Mouse (Mus musculus): ENCODE measurements around the gene Dppa3. TPM values are rescaled to one million over a fixed set of nuclear protein-coding genes. Genes with fewer than 3 reads are reported as not detected.
A peak's percentile ranks its signal among the peaks of the same experiment; 100 is the strongest.

Gene Dppa3
- total and polyA plus RNA-seq, 3 experiments, result not detected

GRCm38 (mm10) chr6:122602242-122602991, 23.8 kb upstream of the Dppa3 start, which contains the start of gene Apobec1:
Apobec1 (minus strand) TSS chr6:122602444.
- H3K27ac ChIP-seq (ENCODE audit: control insufficient read depth, low read depth, low read length), result peak within 1 kb of the TSS; percentile 87
- peak within 1 kb of the TSS; percentile 86 for H3K9ac ChIP-seq (ENCODE audit: control insufficient read depth, low read depth, low read length, poor library complexity, severe bottlenecking)
- no peaks in the 10 kb centered on the region for H3K27me3 ChIP-seq (ENCODE audit: control insufficient read depth in 1 of 2, insufficient read depth in 2 of 2, low read length in 2 of 2)
- H3K36me3 ChIP-seq (ENCODE audit: control insufficient read depth in 1 of 2, insufficient read depth in 2 of 2, low read length in 2 of 2), result peaks cover 0 to 13% of the 10 kb centered on the region in 2 experiments; a peak in 3 of 4 replicates
- peaks cover 7% of the 10 kb centered on the region for H3K79me2 ChIP-seq (ENCODE audit: control insufficient read depth, insufficient read depth, low read length, poor library complexity)
- H3K4me3 ChIP-seq (ENCODE audit: control insufficient read depth in 1 of 2, insufficient read depth in 1 of 2, low read depth in 2 of 2, low read length in 2 of 2), result peak within 1 kb of the TSS; percentile 70 to 94
- peak; percentile 95 for DNase-seq (ENCODE audit: low read depth, low spot score)
- H3K9me3 ChIP-seq (replicated peaks; ENCODE audit: insufficient read depth, low read length), result no peaks in the 10 kb centered on the region
- H3K4me1 ChIP-seq (ENCODE audit: control insufficient read depth in 1 of 2, insufficient read depth in 2 of 2, low read length in 2 of 2), result peaks cover 5 to 13% of the 10 kb centered on the region in 2 experiments
- TF ChIP-seq HCFC1 (IDR thresholded peaks at IDR 0.05; ENCODE audit: low read depth, low read length) (peak; percentile 47; the same call in 1 of the 2 replicates), EP300 (IDR thresholded peaks at IDR 0.05; ENCODE audit: low read depth in 1 of 2, low read length in 2 of 2) (peak in 1 of 2 experiments; percentile 37; a peak in 1 of 4 replicates), ZKSCAN1 (IDR thresholded peaks at IDR 0.05; ENCODE audit: low read depth, low read length) (no peak), MYC (IDR thresholded peaks at IDR 0.05; ENCODE audit: low read depth, low read length) (peak; percentile 59; the same call in 1 of the 2 replicates), ZMIZ1 (IDR thresholded peaks at IDR 0.05; ENCODE audit: low read depth, low read length) (peak; percentile 48; the same call in 1 of the 2 replicates), MEF2A (IDR thresholded peaks at IDR 0.05; ENCODE audit: extremely low read depth, insufficient replicate concordance, low read depth, low read length, poor library complexity, severe bottlenecking) (no peak), TCF12 (IDR thresholded peaks at IDR 0.05; ENCODE audit: low read depth, low read length) (0 out of 2 replicates have a peak, but pooled peaks have one; percentile 16), USF2 (IDR thresholded peaks at IDR 0.05; ENCODE audit: borderline replicate concordance in 1 of 2, insufficient read depth in 1 of 2, low read depth in 1 of 2, low read length in 2 of 2) (no peak), TBP (IDR thresholded peaks at IDR 0.05; ENCODE audit: low read depth, low read length) (peak; percentile 60; the same call in 1 of the 2 replicates), USF1 (IDR thresholded peaks at IDR 0.05; ENCODE audit: low read depth, low read length) (no peak), MAZ (IDR thresholded peaks at IDR 0.05; ENCODE audit: low read depth, low read length) (0 out of 2 replicates have a peak, but pooled peaks have one; percentile 35), RAD21 (IDR thresholded peaks at IDR 0.05; ENCODE audit: low read depth, low read length) (no peak), TAL1 (IDR thresholded peaks at IDR 0.05; ENCODE audit: low read length) (no peak), ETS1 (IDR thresholded peaks at IDR 0.05; ENCODE audit: low read depth, low read length) (peak; percentile 82), CHD2 (IDR thresholded peaks at IDR 0.05; ENCODE audit: low read length) (no peak), CHD1 (IDR thresholded peaks at IDR 0.05; ENCODE audit: low read depth, low read length) (no peak; the same call in 1 of the 2 replicates), BHLHE40 (IDR thresholded peaks at IDR 0.05; ENCODE audit: borderline replicate concordance, low read depth, low read length) (peak; percentile 13; the same call in 1 of the 2 replicates), MYB (IDR thresholded peaks at IDR 0.05; ENCODE audit: low read depth, low read length) (no peak), GABPA (IDR thresholded peaks at IDR 0.05; ENCODE audit: low read depth, low read length) (no peak), JUND (IDR thresholded peaks at IDR 0.05; ENCODE audit: low read depth, low read length) (no peak), ELF1 (IDR thresholded peaks at IDR 0.05; ENCODE audit: low read depth, low read length) (peak; percentile 38; the same call in 1 of the 2 replicates), CTCF (IDR thresholded peaks at IDR 0.05 in 2 of 3, conservative IDR thresholded peaks at IDR 0.05 in 1 of 3; ENCODE audit: control insufficient read depth in 1 of 3, insufficient read depth in 1 of 3, low read depth in 2 of 3, low read length in 3 of 3, poor library complexity in 1 of 3, severe bottlenecking in 1 of 3) (no peak), MAX (IDR thresholded peaks at IDR 0.05; ENCODE audit: low read length) (no peak), POLR2AphosphoS2 (IDR thresholded peaks at IDR 0.05; ENCODE audit: low read length) (peak; percentile 69; the same call in 1 of the 2 replicates), NELFE (IDR thresholded peaks at IDR 0.05; ENCODE audit: low read depth, low read length) (peak; percentile 42), ZNF384 (IDR thresholded peaks at IDR 0.05; ENCODE audit: low read depth, low read length) (no peak), POLR2A (IDR thresholded peaks at IDR 0.05; ENCODE audit: control insufficient read depth in 1 of 2, insufficient read depth in 1 of 2, low read depth in 1 of 2, low read length in 2 of 2, poor library complexity in 1 of 2) (peak; percentile 31 to 59; a peak in 2 of 4 replicates), UBTF (IDR thresholded peaks at IDR 0.05; ENCODE audit: borderline replicate concordance, insufficient read depth, low read depth, low read length) (no peak), ZC3H11A (IDR thresholded peaks at IDR 0.05; ENCODE audit: low read depth, low read length) (no peak), POLR2AphosphoS5 (IDR thresholded peaks at IDR 0.05; ENCODE audit: borderline replicate concordance, low read depth, low read length) (no peak), E2F4 (IDR thresholded peaks at IDR 0.05; ENCODE audit: borderline replicate concordance, low read depth, low read length) (no peak), NRF1 (IDR thresholded peaks at IDR 0.05; ENCODE audit: insufficient read depth, low read depth, low read length, poor library complexity, severe bottlenecking) (no peak), SIN3A (IDR thresholded peaks at IDR 0.05; ENCODE audit: low read length) (peak; percentile 86), MAFK (IDR thresholded peaks at IDR 0.05; ENCODE audit: borderline replicate concordance, low read depth, low read length) (no peak), SMC3 (IDR thresholded peaks at IDR 0.05; ENCODE audit: low read depth, low read length) (no peak)
